Mouse (Mus musculus) embryonic fibroblast, embryonic 13.5 days (primary cell): ENCODE results near the gene Celf2.

Experiments
- CTCF ChIP-seq: IDR thresholded peaks from 2 replicates; pipeline ENCODE4 v1.5.1; 2011; ENCODE audit warnings: mild to moderate bottlenecking, control low read depth, low read length, moderate library complexity, borderline replicate concordance; ENCODE audit not compliant: insufficient read depth
- POLR2A ChIP-seq: IDR thresholded peaks from 2 replicates; pipeline ENCODE4 v1.6.1; 2011; ENCODE audit warnings: low read depth, mild to moderate bottlenecking, control low read depth, low read length, moderate library complexity

- no peak for TF ChIP-seq CTCF
- no peak for TF ChIP-seq POLR2A
Measured at GRCm38 (mm10) chr2:7255386-7255785, 254.0 kb downstream of the Celf2 start.
